Mouse (Mus musculus) MEL-GATA-1-ER (cell line): ENCODE results near the gene Cd93.

Source experiments
- DNase-seq: peaks from one replicate; pipeline ENCODE4 v3.0.0-alpha.2; 2012; ENCODE audit warnings: low read depth; ENCODE audit errors: extremely low read depth

Gene Cd93

GRCm38 (mm10) chr2:148442710-148443109, 653 bp downstream of the Cd93 start:
- no peak for DNase-seq

GRCm38 (mm10) chr2:148442172-148442571, 1.2 kb downstream of the Cd93 start:
- no peak for DNase-seq

GRCm38 (mm10) chr2:148441421-148441820, 1.9 kb downstream of the Cd93 start:
- no peak for DNase-seq

- DNase-seq = no peak
Observed at GRCm38 (mm10) chr2:148439691-148440276, 3.6 kb downstream of the Cd93 start.

- no peak for DNase-seq
Observed at GRCm38 (mm10) chr2:148436285-148436684, 7.1 kb downstream of the Cd93 start.

GRCm38 (mm10) chr2:148432346-148432745, 11.0 kb downstream of the Cd93 start:
- no peak for DNase-seq

GRCm38 (mm10) chr2:148430941-148431340, 12.4 kb downstream of the Cd93 start:
- DNase-seq = no peak

GRCm38 (mm10) chr2:148429001-148429505, 14.3 kb downstream of the Cd93 start:
- DNase-seq = no peak

GRCm38 (mm10) chr2:148428523-148428922, 14.8 kb downstream of the Cd93 start:
- DNase-seq = no peak

GRCm38 (mm10) chr2:148427553-148427952, 15.8 kb downstream of the Cd93 start:
- DNase-seq = no peak

- no peak for DNase-seq
Observed at GRCm38 (mm10) chr2:148425709-148426382, 17.5 kb downstream of the Cd93 start.

GRCm38 (mm10) chr2:148421706-148422105, 21.7 kb downstream of the Cd93 start:
- no peak for DNase-seq

GRCm38 (mm10) chr2:148421112-148421511, 22.3 kb downstream of the Cd93 start:
- no peak for DNase-seq

GRCm38 (mm10) chr2:148419776-148420175, 23.6 kb downstream of the Cd93 start:
- DNase-seq = no peak

- no peak for DNase-seq
Observed at GRCm38 (mm10) chr2:148419151-148419550, 24.2 kb downstream of the Cd93 start.

GRCm38 (mm10) chr2:148409821-148410220, 33.5 kb downstream of the Cd93 start:
- DNase-seq = no peak

GRCm38 (mm10) chr2:148409141-148409540, 34.2 kb downstream of the Cd93 start:
- no peak for DNase-seq

- no peak for DNase-seq
Observed at GRCm38 (mm10) chr2:148408761-148409120, 34.6 kb downstream of the Cd93 start.

- no peak for DNase-seq
Observed at GRCm38 (mm10) chr2:148407870-148408760, 35.2 kb downstream of the Cd93 start, which contains the start of gene Thbd. Gene Thbd (minus strand): TSS chr2:148408188.

GRCm38 (mm10) chr2:148406971-148407869, 36.1 kb downstream of the Cd93 start:
- DNase-seq = no peak
